Mouse (Mus musculus) cerebellum, postnatal 36 days (tissue): ENCODE data around the gene Pik3cb.

Source experiments
- DNase-seq, 2 experiments: peaks; one replicate each; pipeline ENCODE4 v3.0.0; 2021 to 2022; ENCODE audit warnings: mixed read lengths in 2 of 2

The Pik3cb gene

GRCm38 (mm10) chr9:99146855-99147735, 6.7 kb upstream of the Pik3cb start:
- no peak for DNase-seq

- no peak for DNase-seq
These were observed 5.3 kb upstream of the Pik3cb start for GRCm38 (mm10) chr9:99145756-99146155.

- DNase-seq: no peak
These were observed 4.1 kb upstream of the Pik3cb start for GRCm38 (mm10) chr9:99144416-99144989.

- DNase-seq: no peak
These were observed 1.2 kb upstream of the Pik3cb start for GRCm38 (mm10) chr9:99141618-99142017.

GRCm38 (mm10) chr9:99141171-99141570, 750 bp upstream of the Pik3cb start:
- no peak for DNase-seq

GRCm38 (mm10) chr9:99139194-99140023, 1.0 kb downstream of the Pik3cb start:
- DNase-seq: no peak

- no peak for DNase-seq
These were observed 3.1 kb downstream of the Pik3cb start for GRCm38 (mm10) chr9:99137301-99137700.

GRCm38 (mm10) chr9:99131951-99132470, 8.4 kb downstream of the Pik3cb start:
- no peak for DNase-seq

- DNase-seq: no peak
These were observed 9.3 kb downstream of the Pik3cb start for GRCm38 (mm10) chr9:99131119-99131518.

GRCm38 (mm10) chr9:99127578-99127977, 12.8 kb downstream of the Pik3cb start:
- DNase-seq: no peak

- no peak for DNase-seq
These were observed 17.7 kb downstream of the Pik3cb start for GRCm38 (mm10) chr9:99122749-99123148.

GRCm38 (mm10) chr9:99112409-99112808, 28.0 kb downstream of the Pik3cb start:
- DNase-seq: peak in 1 of 2 experiments; percentile 7

- no peak for DNase-seq
These were observed 29.3 kb downstream of the Pik3cb start for GRCm38 (mm10) chr9:99111085-99111484.

GRCm38 (mm10) chr9:99110213-99110612, 30.2 kb downstream of the Pik3cb start:
- DNase-seq: no peak

- DNase-seq: no peak
These were observed 30.8 kb downstream of the Pik3cb start for GRCm38 (mm10) chr9:99109585-99109984.

GRCm38 (mm10) chr9:99104449-99104848, 36.0 kb downstream of the Pik3cb start:
- DNase-seq: no peak

- DNase-seq: no peak
These were observed 36.6 kb downstream of the Pik3cb start for GRCm38 (mm10) chr9:99103865-99104264.

GRCm38 (mm10) chr9:99098482-99099129, 41.8 kb downstream of the Pik3cb start:
- DNase-seq: no peak

- no peak for DNase-seq
These were observed 42.8 kb downstream of the Pik3cb start for GRCm38 (mm10) chr9:99097668-99098067.

GRCm38 (mm10) chr9:99095192-99095591, 45.2 kb downstream of the Pik3cb start:
- no peak for DNase-seq

- DNase-seq: no peak
These were observed 49.9 kb downstream of the Pik3cb start for GRCm38 (mm10) chr9:99090546-99090945.

GRCm38 (mm10) chr9:99089904-99090303, 50.5 kb downstream of the Pik3cb start:
- DNase-seq: no peak

- DNase-seq: no peak
These were observed 58.7 kb downstream of the Pik3cb start for GRCm38 (mm10) chr9:99081718-99082117.
